Mouse (Mus musculus): ENCODE data around the gene Ccl11.

GRCm38 (mm10) chr11:82080865-82081264 lies 23.2 kb downstream of the Ccl11 start:
- TF ChIP-seq CTCF (IDR thresholded peaks at IDR 0.05; ENCODE audit: insufficient read depth, low read length) (no peak), POLR2A (IDR thresholded peaks at IDR 0.05; ENCODE audit: borderline replicate concordance, extremely low read depth, low read depth, low read length) (no peak)

Measured in lung, adult 2 months (tissue).